Mouse (Mus musculus) thymus, adult 2 months (tissue): ENCODE results near the gene Cavin3. TPM values are rescaled to one million over a fixed set of nuclear protein-coding genes. Genes with fewer than 3 reads are reported as not detected.

Experiments
- DNase-seq: peaks from one replicate; pipeline ENCODE4 v3.0.0; 2021
- H3K27ac ChIP-seq: fragments of 200-500 bp; 2 replicates; pipeline ENCODE4 v1.5.1; 2012; ENCODE audit warnings: low read length, control low read depth; ENCODE audit not compliant: control insufficient read depth, insufficient read depth
- H3K27me3 ChIP-seq: fragments of 200-500 bp; 2 replicates; pipeline ENCODE4 v1.6.1; 2012; ENCODE audit warnings: mild to moderate bottlenecking, low read length, moderate library complexity, mixed read lengths; ENCODE audit not compliant: control insufficient read depth, insufficient read depth
- H3K36me3 ChIP-seq: fragments of 200-500 bp; 2 replicates; pipeline ENCODE4 v1.6.1; 2012; ENCODE audit warnings: mild to moderate bottlenecking, low read length, moderate library complexity; ENCODE audit not compliant: control insufficient read depth, insufficient read depth
- H3K4me1 ChIP-seq: fragments of 200-500 bp; replicated peaks from 2 replicates; pipeline ENCODE4 v1.6.1; 2012; ENCODE audit warnings: low read length; ENCODE audit not compliant: control insufficient read depth, insufficient read depth
- H3K4me3 ChIP-seq: fragments of 200-500 bp; 2 replicates; pipeline ENCODE4 v1.5.1; 2012; ENCODE audit warnings: mild to moderate bottlenecking, low read length, control low read depth, moderate library complexity; ENCODE audit not compliant: control insufficient read depth, insufficient read depth
- CTCF ChIP-seq: fragments of 200-500 bp; IDR thresholded peaks from 2 replicates; pipeline ENCODE4 v1.5.1; 2012; ENCODE audit warnings: mild to moderate bottlenecking, control low read depth, low read length, moderate library complexity, borderline replicate concordance; ENCODE audit not compliant: control insufficient read depth, poor library complexity, insufficient read depth; ENCODE audit errors: extremely low read depth
- POLR2A ChIP-seq: fragments of 200-500 bp; IDR thresholded peaks from 2 replicates; pipeline ENCODE4 v1.6.1; 2012; ENCODE audit warnings: mild to moderate bottlenecking, low read length, control low read depth, moderate library complexity; ENCODE audit not compliant: control insufficient read depth, poor library complexity, insufficient read depth; ENCODE audit errors: extremely low read depth
- WGBS: fragments of 180-500 bp; shearing (Covaris S2); methylation state at CpG from one replicate; pipeline ENCODE4 v1.1.7; 2018; 5-methylcytosine and 5-hydroxymethylcytosine counted together
- polyA plus RNA-seq: library from polyadenylated mRNA; depleted of rRNA; stranded (reverse); fragments of >200 nt; gene quantifications from 2 replicates; pipeline ENCODE4 v1.2.3, GENCODE M21; 2012

Cavin3 gene
- polyA plus RNA-seq, 1 experiment: 14.5 TPM

DNA sequence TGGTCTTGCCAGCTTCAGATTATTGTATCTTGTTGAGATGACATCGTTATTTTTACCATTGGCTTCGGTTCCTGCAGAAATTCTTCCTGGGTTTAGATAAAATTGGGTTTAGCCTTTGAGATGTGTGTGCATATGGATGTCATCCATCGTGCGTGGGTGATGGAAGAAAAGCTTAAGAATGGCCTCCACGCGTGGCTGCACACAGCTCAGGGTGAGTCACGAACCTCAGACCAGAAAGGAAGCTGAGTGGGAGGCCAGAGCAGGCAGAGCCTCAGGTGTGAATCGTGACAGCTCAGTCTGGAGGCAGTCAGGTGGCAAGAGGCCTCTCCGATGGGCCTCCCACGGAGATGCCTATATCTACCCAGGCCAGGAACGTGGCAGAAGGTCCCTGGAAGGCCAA is 37.2 kb upstream of the Cavin3 start:
- no peaks in the 10 kb centered on the region for H3K36me3 ChIP-seq
- no peak overlapping the region for H3K4me3 ChIP-seq
- 77% methylated on average over 11 of the region's 11 CpGs for WGBS
- H3K4me1 ChIP-seq: no peaks in the 10 kb centered on the region
- H3K27me3 ChIP-seq: no peaks in the 10 kb centered on the region
- no peak overlapping the region for H3K27ac ChIP-seq
- TF ChIP-seq POLR2A (no peak), CTCF (no peak)
- DNase-seq: no peak

DNA sequence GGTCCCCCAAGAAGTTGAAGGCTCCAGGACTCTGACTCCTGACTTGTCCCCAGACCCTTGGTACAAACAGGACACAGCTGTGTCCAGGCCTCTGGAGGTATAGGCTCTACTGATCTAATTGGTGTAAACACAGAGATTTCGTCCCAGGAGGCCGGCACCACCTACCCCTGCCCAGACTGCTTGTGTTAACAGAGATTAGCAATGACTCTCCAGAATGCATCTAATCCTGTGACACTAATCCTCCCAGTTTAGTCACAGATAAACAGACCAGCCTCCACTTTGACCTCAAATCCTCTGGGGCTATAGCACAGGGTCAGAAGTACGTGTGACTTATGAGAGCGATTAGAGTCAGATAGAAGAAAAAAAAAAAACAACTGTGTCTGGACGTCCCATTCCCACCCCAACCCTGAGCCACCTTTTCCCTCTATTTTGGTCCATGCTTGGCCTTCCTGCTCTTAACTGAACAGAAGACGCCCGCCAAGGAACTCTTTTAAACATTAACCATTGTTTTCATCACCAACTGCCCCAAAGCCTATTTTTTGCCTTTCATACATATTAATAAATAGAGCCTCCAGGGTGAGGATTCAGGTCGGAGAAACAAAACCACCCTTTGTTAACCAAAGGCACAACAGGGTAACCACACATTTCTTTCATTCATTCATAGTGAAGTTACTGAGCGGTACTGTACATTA is 34.7 kb upstream of the Cavin3 start:
- Histone ChIP-seq H3K27ac (no peak overlapping the region), H3K27me3 (no peaks in the 10 kb centered on the region), H3K36me3 (no peaks in the 10 kb centered on the region), H3K4me1 (no peaks in the 10 kb centered on the region), H3K4me3 (no peak overlapping the region)
- DNase-seq: no peak
- 88% methylated on average over 9 of the region's 9 CpGs for WGBS
- TF ChIP-seq CTCF: no peak
- no peak for TF ChIP-seq POLR2A

DNA sequence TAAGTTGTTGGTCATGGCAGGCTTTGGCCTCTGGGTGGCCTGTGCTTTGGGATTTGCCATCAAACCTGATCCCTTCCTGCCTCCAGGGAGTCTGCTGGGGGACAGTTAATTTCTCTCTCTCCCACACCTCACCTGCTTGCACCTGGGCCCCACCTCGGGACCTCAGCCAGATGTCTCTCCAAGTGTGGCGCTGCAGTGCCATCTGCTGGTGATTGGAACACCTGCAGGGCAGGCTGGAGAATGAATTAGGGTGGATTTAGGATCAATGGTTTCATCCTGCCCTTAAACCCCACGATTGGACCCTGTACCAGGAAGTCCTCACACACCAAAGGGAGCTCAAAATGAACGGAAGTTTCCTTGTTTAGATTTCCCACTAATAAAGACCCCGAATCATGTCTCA is 33.1 kb upstream of the Cavin3 start:
- WGBS: 12% methylated on average over 5 of the region's 5 CpGs
- H3K36me3 ChIP-seq: no peaks in the 10 kb centered on the region
- H3K27me3 ChIP-seq: no peaks in the 10 kb centered on the region
- no peak overlapping the region for H3K27ac ChIP-seq
- DNase-seq: peak; percentile 61
- TF ChIP-seq CTCF (peak; percentile 95), POLR2A (no peak)
- no peak overlapping the region for H3K4me3 ChIP-seq
- no peaks in the 10 kb centered on the region for H3K4me1 ChIP-seq

DNA sequence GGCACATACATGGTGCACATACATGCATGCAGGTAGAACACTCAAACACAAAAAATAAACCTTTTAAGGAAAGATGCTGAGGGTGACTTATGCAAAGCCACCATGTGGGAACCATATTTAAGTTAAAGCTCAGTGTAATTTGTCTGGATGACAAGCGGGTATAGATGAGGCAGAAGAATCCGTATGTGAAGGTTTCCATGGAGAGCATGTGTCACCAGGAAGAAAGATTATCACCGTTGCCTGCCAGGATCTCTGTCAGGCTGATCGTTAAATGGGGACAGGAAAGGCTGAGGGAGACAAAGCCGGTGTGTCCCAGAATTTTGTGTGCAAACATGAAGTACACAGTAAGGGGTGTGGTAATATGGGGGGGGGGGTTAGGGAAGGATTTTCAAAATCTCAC is 32.5 kb upstream of the Cavin3 start:
- no peak overlapping the region for H3K27ac ChIP-seq
- DNase-seq: no peak
- no peaks in the 10 kb centered on the region for H3K4me1 ChIP-seq
- 75% methylated on average over 5 of the region's 5 CpGs for WGBS
- H3K27me3 ChIP-seq: no peaks in the 10 kb centered on the region
- no peaks in the 10 kb centered on the region for H3K36me3 ChIP-seq
- H3K4me3 ChIP-seq: no peak overlapping the region
- TF ChIP-seq CTCF (no peak), POLR2A (no peak)

DNA sequence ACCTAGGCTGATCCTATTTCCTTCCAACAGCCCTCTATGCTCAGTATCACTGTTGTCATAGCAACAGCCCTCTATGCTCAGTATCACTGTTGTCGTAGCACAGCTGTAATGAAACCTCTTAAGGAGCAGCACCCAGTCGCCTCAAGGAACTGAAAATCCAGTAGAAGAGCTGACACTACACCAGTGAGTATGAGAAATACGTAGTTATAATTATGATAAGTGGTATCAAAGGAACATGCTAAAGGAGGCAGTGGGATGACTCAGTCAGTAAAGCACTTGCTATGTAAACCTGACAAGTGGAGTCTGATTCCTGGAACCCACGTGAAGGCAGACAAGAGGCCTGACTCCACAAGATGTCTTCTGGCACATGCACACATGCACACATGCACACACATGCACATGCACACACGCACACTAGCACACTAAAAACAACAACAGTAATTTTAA is 31.8 kb upstream of the Cavin3 start:
- WGBS: 75% methylated on average over 5 of the region's 5 CpGs

DNA sequence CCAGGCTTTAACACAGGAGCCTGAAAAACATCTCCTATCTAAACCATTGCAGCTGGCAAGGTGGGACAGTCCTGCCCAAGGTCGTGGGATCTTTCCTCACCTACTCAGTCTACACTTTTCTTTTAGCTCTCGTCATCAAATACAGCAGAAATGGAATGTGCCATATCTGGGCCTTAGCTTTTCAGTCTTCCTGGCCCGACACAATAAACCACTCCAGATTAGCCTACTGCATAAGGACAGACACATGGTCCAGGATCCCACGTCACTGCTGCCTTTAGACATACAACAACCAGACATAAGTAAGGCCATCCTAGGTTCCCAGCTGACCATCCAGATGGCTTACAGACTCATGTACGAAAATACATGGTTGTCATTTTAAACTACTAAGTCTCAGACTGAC is 28.0 kb upstream of the Cavin3 start:
- Histone ChIP-seq H3K36me3 (no peaks in the 10 kb centered on the region), H3K4me3 (no peak overlapping the region), H3K4me1 (no peaks in the 10 kb centered on the region), H3K27me3 (no peaks in the 10 kb centered on the region), H3K27ac (no peak overlapping the region)
- DNase-seq: no peak
- WGBS: 83% methylated on average over 5 of the region's 5 CpGs
- TF ChIP-seq POLR2A: no peak
- TF ChIP-seq CTCF: no peak

More for the DNA sequence above, 31.8 kb upstream of the Cavin3 start:
- no peak for DNase-seq
- Histone ChIP-seq H3K36me3 (no peaks in the 10 kb centered on the region), H3K4me1 (no peaks in the 10 kb centered on the region), H3K4me3 (no peak overlapping the region), H3K27ac (no peak overlapping the region), H3K27me3 (no peaks in the 10 kb centered on the region)
- TF ChIP-seq CTCF (no peak), POLR2A (no peak)

DNA sequence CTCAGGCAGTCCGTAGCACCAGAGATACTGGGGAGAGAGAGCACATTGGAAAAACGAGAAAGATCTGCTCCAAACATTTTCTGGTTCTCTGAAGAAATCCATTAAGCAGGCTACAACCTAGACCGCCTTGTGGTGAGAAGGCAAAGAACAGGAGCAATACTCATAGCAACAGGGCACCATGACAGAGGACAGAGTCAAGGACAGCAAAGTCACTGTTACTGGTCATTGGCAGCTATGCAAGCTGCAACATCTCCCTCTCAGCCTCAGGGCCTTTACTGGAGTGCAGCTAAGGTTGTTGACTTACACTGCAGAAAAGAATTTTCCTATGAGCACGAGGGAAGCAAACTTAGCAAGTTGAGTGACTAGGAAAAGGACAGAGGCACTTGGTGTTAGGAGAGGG is 25.2 kb upstream of the Cavin3 start:
- Histone ChIP-seq H3K27ac (no peak overlapping the region), H3K4me3 (no peak overlapping the region), H3K36me3 (no peaks in the 10 kb centered on the region), H3K4me1 (no peaks in the 10 kb centered on the region), H3K27me3 (no peaks in the 10 kb centered on the region)
- TF ChIP-seq POLR2A (no peak), CTCF (no peak)
- no peak for DNase-seq
- 84% methylated on average over 4 of the region's 4 CpGs for WGBS
